Mouse (Mus musculus): ENCODE measurements at regions not wholly inside any gene's neighbourhood (a gene's known extent, or its start where the extent isn't known, plus 50 kb on each side); places are given as distances from the start of the nearest gene placed in this dataset.

- no peak for DNase-seq
Observed at GRCm38 (mm10) chr8:56202342-56202741, 92.0 kb upstream of the Hpgd start.

- no peak for DNase-seq
Observed at GRCm38 (mm10) chr8:56211922-56212635, 82.3 kb upstream of the Hpgd start.

GRCm38 (mm10) chr8:56218837-56219236 is 75.5 kb upstream of the Hpgd start:
- DNase-seq, result no peak

- peak; percentile 7 to 18 for DNase-seq
Observed at GRCm38 (mm10) chr8:56219391-56219790, 75.0 kb upstream of the Hpgd start.

GRCm38 (mm10) chr8:56223010-56223409 is 71.4 kb upstream of the Hpgd start:
- peak in 1 of 2 experiments; percentile 14 for DNase-seq

- DNase-seq, result no peak
Observed at GRCm38 (mm10) chr8:56230645-56231330, 63.6 kb upstream of the Hpgd start.

- DNase-seq, result peak; percentile 25 to 32
Observed at GRCm38 (mm10) chr8:56231930-56232329, 62.5 kb upstream of the Hpgd start.

- DNase-seq, result peak; percentile 8 to 61
Observed at GRCm38 (mm10) chr8:56232552-56232951, 61.8 kb upstream of the Hpgd start.

- DNase-seq, result no peak
Observed at GRCm38 (mm10) chr8:56233816-56234215, 60.6 kb upstream of the Hpgd start.

GRCm38 (mm10) chr8:56234238-56234637 is 60.1 kb upstream of the Hpgd start:
- no peak for DNase-seq

- no peak for DNase-seq
Observed at GRCm38 (mm10) chr8:56243330-56243729, 51.1 kb upstream of the Hpgd start.
